Mouse (Mus musculus) midbrain, postnatal 0 days (tissue): ENCODE results near the gene Nrsn1. TPM values are rescaled to one million over a fixed set of nuclear protein-coding genes. Genes with fewer than 3 reads are reported as not detected.

Source experiments
- ATAC-seq: fragments of 200-750 bp; cut with Nextera tagmentation; 2 replicates; pipeline ENCODE4 v1.8.0; 2017; ENCODE audit warnings: moderate number of reproducible peaks, mild to moderate bottlenecking, moderate TSS enrichment, moderate library complexity; ENCODE audit not compliant: low FRiP score
- DNase-seq: peaks from one replicate; pipeline ENCODE4 v3.0.0-alpha.2; 2015; ENCODE audit warnings: low spot score
- H3K27ac ChIP-seq: fragments of 300-500 bp; sonication (generic); 2 replicates; pipeline ENCODE4 v1.5.1; 2014; ENCODE audit warnings: low read depth, mild to moderate bottlenecking, low read length, mixed read lengths
- H3K27me3 ChIP-seq: fragments of 300-500 bp; sonication (generic); 2 replicates; pipeline ENCODE4 v1.6.1; 2014; ENCODE audit warnings: low read length, control low read depth, mixed read lengths; ENCODE audit not compliant: insufficient read depth
- H3K36me3 ChIP-seq: fragments of 300-500 bp; sonication (generic); 2 replicates; pipeline ENCODE4 v1.6.1; 2014; ENCODE audit warnings: low read length, control low read depth, mixed read lengths; ENCODE audit not compliant: insufficient read depth
- H3K4me1 ChIP-seq: fragments of 300-500 bp; sonication (generic); 2 replicates; pipeline ENCODE4 v1.6.1; 2014; ENCODE audit warnings: mild to moderate bottlenecking, control low read depth, antibody characterized with exemption, low read length, mixed read lengths; ENCODE audit not compliant: insufficient read depth
- H3K4me2 ChIP-seq: fragments of 300-500 bp; sonication (generic); 2 replicates; pipeline ENCODE4 v1.6.1; 2014; ENCODE audit warnings: low read depth, mild to moderate bottlenecking, low read length, mixed read lengths; ENCODE audit not compliant: poor library complexity, severe bottlenecking
- H3K4me3 ChIP-seq: fragments of 300-500 bp; sonication (generic); 2 replicates; pipeline ENCODE4 v1.5.1; 2014; ENCODE audit warnings: low read depth, mild to moderate bottlenecking, low read length, moderate library complexity
- H3K9ac ChIP-seq: fragments of 300-500 bp; sonication (generic); replicated peaks from 2 replicates; pipeline ENCODE4 v1.6.1; 2014; ENCODE audit warnings: mild to moderate bottlenecking, low read length, moderate library complexity, mixed read lengths; ENCODE audit not compliant: poor library complexity, severe bottlenecking
- H3K9me3 ChIP-seq: fragments of 300-500 bp; sonication (generic); 2 replicates; pipeline ENCODE4 v1.6.1; 2016; ENCODE audit warnings: low read length, control low read depth
- CTCF ChIP-seq: IDR thresholded peaks from 2 replicates; pipeline ENCODE4 v1.5.1; 2016; ENCODE audit warnings: antibody characterized with exemption, mild to moderate bottlenecking
- WGBS: fragments of 180-500 bp; shearing (Covaris S2); extraction: QIAGEN DNeasy Blood & Tissue Kit; methylation state at CpG from one replicate; pipeline ENCODE4 v1.1.7; 2014; 5-methylcytosine and 5-hydroxymethylcytosine counted together
- polyA plus RNA-seq: library from polyadenylated mRNA; unstranded; fragments of >200 nt; fragmentation: Nextera tagmentation; extraction: Ambion mirVana; gene quantifications from 2 replicates; pipeline ENCODE4 v1.2.1, GENCODE M21; 2015
- total RNA-seq: library from RNA; depleted of rRNA; stranded (reverse); fragments of >200 nt; gene quantifications from 2 replicates; pipeline ENCODE4 v1.2.3, GENCODE M21; 2014

Gene Nrsn1
- total and polyA plus RNA-seq, 2 experiments from 2014 or later = 35.3 to 110 TPM

DNA sequence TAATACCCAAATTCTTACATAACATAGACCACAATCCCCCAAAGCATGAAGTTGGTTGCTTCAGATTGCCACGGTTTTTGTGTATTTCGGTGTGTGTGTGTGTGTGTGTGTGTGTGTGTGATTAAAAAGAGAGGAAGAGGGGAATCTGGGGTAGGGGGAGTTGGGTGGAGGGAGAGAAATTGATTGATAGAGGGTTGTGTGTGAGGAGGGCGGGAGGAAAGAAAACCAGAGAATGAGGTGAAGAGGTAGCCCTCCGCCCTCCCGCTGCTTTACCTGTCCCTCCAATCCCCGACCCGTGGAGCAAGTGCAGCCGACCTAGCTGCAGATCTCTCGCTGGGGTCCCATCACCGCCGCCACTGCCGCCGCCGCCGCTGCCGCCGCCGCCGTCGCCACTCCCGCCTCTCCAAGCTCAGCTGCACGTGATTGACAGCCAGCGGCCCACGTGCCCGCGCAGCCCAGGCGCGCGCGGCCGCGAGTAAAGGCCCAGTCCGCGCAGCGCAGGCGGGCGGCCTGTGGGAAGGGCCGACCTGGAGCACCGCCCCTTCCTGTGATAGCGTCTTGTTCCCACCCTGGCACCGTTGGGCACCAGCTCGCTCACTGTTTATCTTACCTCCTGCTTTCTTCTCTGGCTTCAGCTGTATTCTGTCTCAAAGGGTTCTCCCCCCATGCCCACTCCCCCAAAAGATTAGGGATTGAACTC, 583 bp downstream of the Nrsn1 start:
- H3K4me3 ChIP-seq = peak overlapping the region; percentile 49
- ATAC-seq (peak; percentile 94), DNase-seq (peak; percentile 90)
- H3K4me1 ChIP-seq = peaks cover 6% of the 10 kb centered on the region; the same call in 1 of the 2 replicates
- peak overlapping the region; percentile 52 for H3K9ac ChIP-seq
- peak overlapping the region; percentile 63 for H3K4me2 ChIP-seq
- no peaks in the 10 kb centered on the region for H3K36me3 ChIP-seq
- H3K27me3 ChIP-seq = no peaks in the 10 kb centered on the region
- WGBS = 2% methylated on average over 38 of the region's 42 CpGs
- no peak for TF ChIP-seq CTCF
- peak overlapping the region; percentile 51 for H3K27ac ChIP-seq
- H3K9me3 ChIP-seq = no peaks in the 10 kb centered on the region

DNA sequence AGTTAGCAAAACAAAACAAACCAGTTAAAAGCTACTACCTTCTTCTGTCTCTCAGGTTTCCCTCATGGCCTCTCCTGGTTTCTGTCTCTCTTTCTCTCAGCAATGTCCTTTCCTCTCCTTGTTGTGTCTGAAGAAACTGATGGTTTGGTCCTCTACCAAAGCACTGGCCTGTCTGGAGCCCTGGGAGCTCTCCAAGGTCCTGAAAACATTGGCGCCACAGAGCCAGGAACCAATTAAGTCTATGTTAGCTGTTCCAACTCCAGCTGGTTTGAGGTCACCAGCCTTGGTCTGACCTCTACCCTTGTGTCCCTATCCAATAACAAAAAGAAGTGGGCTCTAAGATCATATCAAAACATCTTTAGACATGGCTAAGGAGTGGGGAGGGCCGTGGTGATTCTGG, 1.3 kb downstream of the Nrsn1 start:
- Histone ChIP-seq H3K27ac (no peak overlapping the region), H3K4me1 (peaks cover 6% of the 10 kb centered on the region; the same call in 1 of the 2 replicates), H3K4me3 (peak overlapping the region; percentile 49), H3K27me3 (no peaks in the 10 kb centered on the region), H3K36me3 (no peaks in the 10 kb centered on the region), H3K4me2 (peak overlapping the region; percentile 63), H3K9ac (no peak overlapping the region), H3K9me3 (no peaks in the 10 kb centered on the region)
- 16% methylated on average over 2 of the region's 2 CpGs for WGBS
- ATAC-seq (no peak), DNase-seq (peak; percentile 44)
- TF ChIP-seq CTCF = no peak

DNA sequence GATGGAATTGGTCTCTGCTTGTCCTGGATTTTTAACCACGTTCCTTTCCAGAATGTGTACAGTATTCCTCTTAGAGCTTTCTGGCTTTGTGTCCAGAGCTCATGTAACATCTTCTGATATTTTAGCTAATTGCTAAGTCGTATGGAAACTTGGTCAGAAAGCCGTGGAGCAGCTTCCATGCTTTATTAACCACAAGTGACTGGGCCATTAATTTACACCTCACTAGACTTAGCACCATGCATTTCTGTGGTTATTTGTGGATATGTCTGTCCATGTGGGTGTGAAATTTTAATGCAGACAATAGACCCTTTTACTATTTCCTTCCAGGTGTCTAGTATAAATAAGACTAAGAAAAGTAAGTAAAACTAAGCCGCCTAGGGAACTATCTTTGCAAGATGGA, 7.6 kb downstream of the Nrsn1 start:
- WGBS = 89% methylated on average over 4 of the region's 4 CpGs

DNA sequence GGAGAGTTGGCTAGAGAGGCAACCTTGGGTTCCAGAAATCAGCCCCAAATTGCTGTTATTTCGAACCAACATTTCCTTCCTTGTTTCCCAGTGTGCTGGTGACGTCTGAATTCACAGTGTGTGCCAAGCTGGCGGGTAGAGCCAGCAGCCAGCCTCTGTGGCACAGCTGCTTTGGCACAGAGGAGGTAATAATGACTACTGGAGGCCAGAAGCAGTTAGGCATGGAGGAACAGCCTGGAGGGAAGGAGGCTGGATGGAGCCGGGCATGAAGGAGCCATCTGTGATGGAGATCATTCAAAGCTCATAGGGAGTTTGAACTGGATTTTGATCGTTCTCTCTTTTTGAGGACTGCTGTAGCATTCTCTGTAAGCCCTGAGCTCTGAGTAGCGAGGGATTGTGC, 12.7 kb downstream of the Nrsn1 start:
- H3K27me3 ChIP-seq = no peaks in the 10 kb centered on the region

More for the DNA sequence above, 7.6 kb downstream of the Nrsn1 start:
- no peak for ATAC-seq
- DNase-seq = no peak
- H3K4me2 ChIP-seq = no peak overlapping the region
- 0 out of 2 replicates have a peak, but pooled peaks cover 5% of the 10 kb centered on the region for H3K36me3 ChIP-seq
- H3K27ac ChIP-seq = no peak overlapping the region
- H3K9ac ChIP-seq = no peak overlapping the region
- H3K27me3 ChIP-seq = no peaks in the 10 kb centered on the region
- no peak for TF ChIP-seq CTCF
- no peaks in the 10 kb centered on the region for H3K4me1 ChIP-seq
- H3K9me3 ChIP-seq = no peaks in the 10 kb centered on the region
- H3K4me3 ChIP-seq = no peak overlapping the region

DNA sequence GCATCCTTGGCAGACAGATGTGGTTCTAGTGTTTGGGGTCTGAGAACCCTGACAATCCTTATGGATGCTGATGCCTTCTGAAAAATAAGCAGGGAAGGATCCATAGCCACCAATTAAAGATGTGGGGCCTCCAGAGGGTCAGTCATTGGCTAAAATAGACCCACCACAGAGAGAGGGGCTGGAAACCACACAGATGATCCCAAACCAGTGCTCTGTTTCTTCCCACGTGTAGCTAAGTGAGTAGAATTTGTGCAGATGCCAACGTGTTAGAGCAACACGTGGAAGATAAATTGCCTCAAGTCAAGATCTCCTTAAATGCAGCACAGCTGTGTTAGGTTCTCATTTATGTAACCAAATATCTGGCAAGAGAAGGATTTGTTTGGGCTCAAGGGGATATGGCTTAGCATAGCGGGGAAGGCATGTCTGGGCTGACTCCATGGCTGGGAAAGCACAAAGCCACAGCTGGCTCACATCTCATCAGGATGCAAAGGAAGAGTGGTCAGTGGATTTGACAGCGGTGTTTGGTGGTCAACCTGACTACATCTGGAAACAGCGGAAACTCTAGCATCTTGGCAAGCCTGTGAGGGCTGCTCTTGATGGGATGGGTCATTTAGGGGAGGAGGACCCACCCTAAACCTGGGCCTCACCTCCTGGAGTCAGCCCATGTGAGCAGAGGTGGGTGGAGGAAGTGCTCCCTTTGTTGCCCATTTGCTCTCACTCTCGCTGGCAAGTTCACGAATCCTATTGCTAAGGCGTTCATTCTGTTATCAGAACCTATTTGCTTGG, 15.6 kb downstream of the Nrsn1 start:
- Histone ChIP-seq H3K27me3 (no peaks in the 10 kb centered on the region), H3K4me1 (no peaks in the 10 kb centered on the region), H3K4me2 (no peak overlapping the region), H3K4me3 (no peak overlapping the region), H3K9me3 (no peaks in the 10 kb centered on the region), H3K9ac (no peak overlapping the region), H3K36me3 (peaks cover 9% of the 10 kb centered on the region), H3K27ac (no peak overlapping the region)
- DNase-seq = no peak
- 81% methylated on average over 9 of the region's 9 CpGs for WGBS
- no peak for ATAC-seq
- TF ChIP-seq CTCF = no peak

More for the DNA sequence above, 12.7 kb downstream of the Nrsn1 start:
- H3K4me1 ChIP-seq = no peaks in the 10 kb centered on the region
- no peak overlapping the region for H3K9ac ChIP-seq
- TF ChIP-seq CTCF = no peak
- DNase-seq (no peak), ATAC-seq (no peak)
- no peak overlapping the region for H3K4me3 ChIP-seq
- peaks cover 14% of the 10 kb centered on the region for H3K36me3 ChIP-seq
- WGBS = 85% methylated on average over 6 of the region's 6 CpGs
- no peak overlapping the region for H3K4me2 ChIP-seq
- no peak overlapping the region for H3K27ac ChIP-seq
- no peaks in the 10 kb centered on the region for H3K9me3 ChIP-seq

DNA sequence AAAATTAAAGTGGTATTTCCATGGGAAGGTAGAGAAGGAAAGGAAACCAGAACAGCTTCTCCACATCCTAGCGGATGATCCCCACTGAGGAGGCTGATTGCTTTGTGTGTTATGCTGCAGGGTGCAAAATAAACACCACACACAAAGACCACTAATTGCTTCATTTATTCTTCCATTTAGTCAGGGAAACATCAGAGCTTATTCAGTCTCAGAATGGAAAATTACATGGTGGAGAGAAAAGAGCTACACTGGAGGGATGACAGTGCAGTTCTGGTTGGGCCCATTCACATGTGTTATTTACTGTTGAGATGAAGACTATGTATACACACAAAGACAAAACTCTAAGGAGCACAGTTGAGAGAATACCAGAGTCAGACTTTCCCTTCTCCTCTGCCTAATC, 18.4 kb downstream of the Nrsn1 start:
- Histone ChIP-seq H3K9ac (no peak overlapping the region), H3K4me3 (no peak overlapping the region), H3K9me3 (no peaks in the 10 kb centered on the region), H3K4me1 (no peaks in the 10 kb centered on the region), H3K4me2 (no peak overlapping the region), H3K27me3 (no peaks in the 10 kb centered on the region), H3K27ac (no peak overlapping the region), H3K36me3 (peaks cover 9% of the 10 kb centered on the region)
- no peak for DNase-seq
- no peak for ATAC-seq
- TF ChIP-seq CTCF = no peak
- WGBS = 75% methylated on average over 1 of the region's 1 CpGs
